Mouse (Mus musculus) cortical plate, adult 2 months (tissue): ENCODE measurements around the gene Aldh1l1.

Experiments
- CTCF ChIP-seq: fragments of 200-500 bp; IDR thresholded peaks from 2 replicates; pipeline ENCODE4 v1.5.1; 2011; ENCODE audit warnings: mild to moderate bottlenecking, control low read depth, low read length; ENCODE audit not compliant: insufficient read depth; ENCODE audit errors: extremely low read depth
- POLR2A ChIP-seq: fragments of 200-500 bp; IDR thresholded peaks from 2 replicates; pipeline ENCODE4 v1.6.1; 2011; ENCODE audit warnings: mild to moderate bottlenecking, low read length, control low read depth; ENCODE audit not compliant: insufficient read depth; ENCODE audit errors: extremely low read depth

DNA sequence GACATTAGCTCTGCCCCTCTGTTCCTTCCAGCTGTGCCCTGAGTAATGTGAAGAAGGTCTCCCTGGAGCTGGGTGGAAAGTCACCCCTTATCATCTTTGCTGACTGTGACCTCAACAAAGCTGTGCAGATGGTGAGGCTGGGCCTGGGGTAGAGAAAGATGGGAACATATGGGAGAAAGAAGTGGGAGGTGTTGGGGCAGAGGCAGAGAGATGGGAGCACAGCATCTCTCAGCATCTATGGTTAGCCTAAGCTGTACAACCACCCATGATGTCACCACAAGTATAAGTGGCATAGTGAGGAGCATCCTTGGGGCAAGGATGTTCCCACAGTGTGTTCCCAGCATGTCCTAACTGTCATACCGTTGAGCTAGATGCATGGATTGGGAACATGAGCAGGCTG, 104.5 kb downstream of the Aldh1l1 start:
- TF ChIP-seq CTCF (no peak), POLR2A (no peak)
